Mouse (Mus musculus): ENCODE data around the gene Auts2. TPM values are rescaled to one million over a fixed set of nuclear protein-coding genes. Genes with fewer than 3 reads are reported as not detected.

Auts2 gene
- polyA plus RNA-seq, 1 experiment from 2014 or later, result 0.03 TPM

- no peak overlapping the region for H3K27ac ChIP-seq
- no peaks in the 10 kb centered on the region for H3K79me2 ChIP-seq (ENCODE audit: inconsistent target)
- 92% methylated on average over 1 of the region's 1 CpGs for WGBS (ENCODE audit: missing documents)
- H3K4me3 ChIP-seq (ENCODE audit: inconsistent target), result no peak overlapping the region
- H3K36me3 ChIP-seq (ENCODE audit: inconsistent target), result no peaks in the 10 kb centered on the region
These were observed 181.9 kb downstream of the Auts2 start for GRCm38 (mm10) chr5:132361276-132361675.

GRCm38 (mm10) chr5:132357726-132358125 is 185.4 kb downstream of the Auts2 start:
- Histone ChIP-seq H3K36me3 (ENCODE audit: inconsistent target) (no peaks in the 10 kb centered on the region), H3K79me2 (ENCODE audit: inconsistent target) (no peaks in the 10 kb centered on the region), H3K4me3 (ENCODE audit: inconsistent target) (no peak overlapping the region), H3K27ac (no peak overlapping the region)
- WGBS (ENCODE audit: missing documents), result 22% methylated on average over 5 of the region's 5 CpGs

- no peaks in the 10 kb centered on the region for H3K36me3 ChIP-seq (ENCODE audit: inconsistent target)
- H3K79me2 ChIP-seq (ENCODE audit: inconsistent target), result no peaks in the 10 kb centered on the region
- no peak overlapping the region for H3K27ac ChIP-seq
- H3K4me3 ChIP-seq (ENCODE audit: inconsistent target), result no peak overlapping the region
- 80% methylated on average over 7 of the region's 7 CpGs for WGBS (ENCODE audit: missing documents)
These were observed 187.2 kb downstream of the Auts2 start for GRCm38 (mm10) chr5:132355935-132356334.

GRCm38 (mm10) chr5:132352437-132352836 is 190.7 kb downstream of the Auts2 start:
- Histone ChIP-seq H3K4me3 (ENCODE audit: inconsistent target) (no peak overlapping the region), H3K27ac (no peak overlapping the region), H3K36me3 (ENCODE audit: inconsistent target) (no peaks in the 10 kb centered on the region), H3K79me2 (ENCODE audit: inconsistent target) (no peaks in the 10 kb centered on the region)
- 27% methylated on average over 1 of the region's 1 CpGs for WGBS (ENCODE audit: missing documents)

GRCm38 (mm10) chr5:132351139-132351538 is 192.0 kb downstream of the Auts2 start:
- no peaks in the 10 kb centered on the region for H3K36me3 ChIP-seq (ENCODE audit: inconsistent target)

GRCm38 (mm10) chr5:132341315-132341714 is 201.8 kb downstream of the Auts2 start:
- Histone ChIP-seq H3K27ac (no peak overlapping the region), H3K4me3 (ENCODE audit: inconsistent target) (no peak overlapping the region), H3K36me3 (ENCODE audit: inconsistent target) (no peaks in the 10 kb centered on the region), H3K79me2 (ENCODE audit: inconsistent target) (no peaks in the 10 kb centered on the region)
- WGBS (ENCODE audit: missing documents), result 71% methylated on average over 3 of the region's 3 CpGs

More at GRCm38 (mm10) chr5:132351139-132351538, 192.0 kb downstream of the Auts2 start:
- no peak overlapping the region for H3K27ac ChIP-seq
- H3K79me2 ChIP-seq (ENCODE audit: inconsistent target), result no peaks in the 10 kb centered on the region
- no peak overlapping the region for H3K4me3 ChIP-seq (ENCODE audit: inconsistent target)

GRCm38 (mm10) chr5:132337677-132338076 is 205.5 kb downstream of the Auts2 start:
- Histone ChIP-seq H3K36me3 (ENCODE audit: inconsistent target) (no peaks in the 10 kb centered on the region), H3K79me2 (ENCODE audit: inconsistent target) (no peaks in the 10 kb centered on the region), H3K27ac (no peak overlapping the region), H3K4me3 (ENCODE audit: inconsistent target) (no peak overlapping the region)
- 73% methylated on average over 3 of the region's 3 CpGs for WGBS (ENCODE audit: missing documents)

- Histone ChIP-seq H3K4me3 (ENCODE audit: inconsistent target) (no peak overlapping the region), H3K79me2 (ENCODE audit: inconsistent target) (no peaks in the 10 kb centered on the region), H3K36me3 (ENCODE audit: inconsistent target) (no peaks in the 10 kb centered on the region), H3K27ac (no peak overlapping the region)
- WGBS (ENCODE audit: missing documents), result 90% methylated on average over 4 of the region's 4 CpGs
These were observed 207.4 kb downstream of the Auts2 start for GRCm38 (mm10) chr5:132335719-132336118.

- Histone ChIP-seq H3K27ac (no peak overlapping the region), H3K4me3 (ENCODE audit: inconsistent target) (no peak overlapping the region), H3K79me2 (ENCODE audit: inconsistent target) (no peaks in the 10 kb centered on the region), H3K36me3 (ENCODE audit: inconsistent target) (no peaks in the 10 kb centered on the region)
- 78% methylated on average over 3 of the region's 3 CpGs for WGBS (ENCODE audit: missing documents)
These were observed 208.3 kb downstream of the Auts2 start for GRCm38 (mm10) chr5:132334796-132335195.

GRCm38 (mm10) chr5:132333744-132334143 is 209.4 kb downstream of the Auts2 start:
- no peak overlapping the region for H3K4me3 ChIP-seq (ENCODE audit: inconsistent target)
- no peak overlapping the region for H3K27ac ChIP-seq
- WGBS (ENCODE audit: missing documents), result 91% methylated on average over 2 of the region's 2 CpGs
- no peaks in the 10 kb centered on the region for H3K36me3 ChIP-seq (ENCODE audit: inconsistent target)
- H3K79me2 ChIP-seq (ENCODE audit: inconsistent target), result no peaks in the 10 kb centered on the region

- H3K4me3 ChIP-seq (ENCODE audit: inconsistent target), result no peak overlapping the region
- 85% methylated on average over 4 of the region's 4 CpGs for WGBS (ENCODE audit: missing documents)
- H3K36me3 ChIP-seq (ENCODE audit: inconsistent target), result no peaks in the 10 kb centered on the region
- no peaks in the 10 kb centered on the region for H3K79me2 ChIP-seq (ENCODE audit: inconsistent target)
- no peak overlapping the region for H3K27ac ChIP-seq
These were observed 210.6 kb downstream of the Auts2 start for GRCm38 (mm10) chr5:132332521-132332920.

GRCm38 (mm10) chr5:132329171-132329936 is 213.8 kb downstream of the Auts2 start:
- no peaks in the 10 kb centered on the region for H3K79me2 ChIP-seq (ENCODE audit: inconsistent target)
- no peak overlapping the region for H3K27ac ChIP-seq
- 77% methylated on average over 3 of the region's 3 CpGs for WGBS (ENCODE audit: missing documents)
- H3K4me3 ChIP-seq (ENCODE audit: inconsistent target), result no peak overlapping the region
- H3K36me3 ChIP-seq (ENCODE audit: inconsistent target), result no peaks in the 10 kb centered on the region

- H3K27ac ChIP-seq, result no peak overlapping the region
- no peaks in the 10 kb centered on the region for H3K79me2 ChIP-seq (ENCODE audit: inconsistent target)
- no peak overlapping the region for H3K4me3 ChIP-seq (ENCODE audit: inconsistent target)
- no peaks in the 10 kb centered on the region for H3K36me3 ChIP-seq (ENCODE audit: inconsistent target)
- 89% methylated on average over 6 of the region's 6 CpGs for WGBS (ENCODE audit: missing documents)
These were observed 218.8 kb downstream of the Auts2 start for GRCm38 (mm10) chr5:132324246-132324883.

- 93% methylated on average over 4 of the region's 4 CpGs for WGBS (ENCODE audit: missing documents)
- H3K79me2 ChIP-seq (ENCODE audit: inconsistent target), result no peaks in the 10 kb centered on the region
- H3K4me3 ChIP-seq (ENCODE audit: inconsistent target), result no peak overlapping the region
- no peak overlapping the region for H3K27ac ChIP-seq
- no peaks in the 10 kb centered on the region for H3K36me3 ChIP-seq (ENCODE audit: inconsistent target)
These were observed 219.5 kb downstream of the Auts2 start for GRCm38 (mm10) chr5:132323608-132324007.

- H3K27ac ChIP-seq, result no peak overlapping the region
- no peaks in the 10 kb centered on the region for H3K79me2 ChIP-seq (ENCODE audit: inconsistent target)
- WGBS (ENCODE audit: missing documents), result 86% methylated on average over 3 of the region's 4 CpGs
- H3K36me3 ChIP-seq (ENCODE audit: inconsistent target), result no peaks in the 10 kb centered on the region
- H3K4me3 ChIP-seq (ENCODE audit: inconsistent target), result no peak overlapping the region
These were observed 220.2 kb downstream of the Auts2 start for GRCm38 (mm10) chr5:132322971-132323370.
